Mouse (Mus musculus) liver, adult 2 months (tissue): ENCODE results near the gene Cacna1c.

Experiments
- CTCF ChIP-seq: fragments of 200-500 bp; IDR thresholded peaks from 2 replicates; pipeline ENCODE4 v1.5.1; 2011; ENCODE audit warnings: low read depth, low read length, control low read depth
- POLR2A ChIP-seq: fragments of 200-500 bp; IDR thresholded peaks from 2 replicates; pipeline ENCODE4 v1.6.1; 2011; ENCODE audit warnings: low read length, control low read depth; ENCODE audit not compliant: insufficient read depth; ENCODE audit errors: extremely low read depth

DNA sequence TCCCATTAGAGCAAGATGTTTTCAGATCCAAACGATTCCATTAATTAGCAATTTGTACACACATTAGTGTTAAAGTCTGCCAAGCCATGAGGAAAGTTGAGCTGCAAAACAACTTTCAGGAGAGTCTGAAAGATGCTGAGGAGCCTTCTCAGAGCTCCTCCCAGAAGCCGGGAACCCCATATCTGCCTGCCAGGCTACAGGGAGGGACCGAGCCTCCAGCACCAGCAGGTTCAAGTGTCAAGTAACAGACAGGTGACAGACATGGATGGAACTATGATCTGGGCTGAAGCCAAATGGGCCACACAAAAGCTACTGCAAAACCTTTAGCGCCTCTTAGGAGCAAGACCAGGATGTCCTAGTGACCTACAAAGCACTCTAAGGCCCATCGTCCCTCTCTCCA is 437.2 kb downstream of the Cacna1c start:
- TF ChIP-seq CTCF (no peak), POLR2A (no peak)
